Mouse (Mus musculus): Measurements from ENCODE around the gene Hmces. TPM values are rescaled to one million over a fixed set of nuclear protein-coding genes. Genes with fewer than 3 reads are reported as not detected.

Gene Hmces
- polyA plus RNA-seq, 1 experiment from 2014 or later, result 14.9 TPM

DNA sequence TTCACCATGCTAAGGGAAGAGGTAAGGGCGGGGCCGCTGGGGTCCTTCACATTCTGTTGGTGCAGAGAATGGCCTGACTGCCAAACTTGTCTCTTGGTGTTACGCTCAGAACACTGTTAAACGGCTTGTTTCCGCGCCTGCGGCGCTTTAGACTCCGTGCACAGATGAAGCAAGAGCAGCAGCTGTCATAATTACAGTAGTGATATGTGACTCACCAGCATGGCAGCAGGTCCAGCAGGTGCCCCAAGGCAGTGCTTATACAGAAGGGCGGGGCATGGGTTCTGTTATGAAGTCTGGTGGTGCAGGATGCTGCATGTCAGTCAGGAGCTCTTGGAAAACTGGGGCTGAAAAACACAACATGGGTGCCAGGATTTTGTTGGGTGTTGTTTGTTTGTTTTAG lies 15.7 kb upstream of the Hmces start:
- no peak for ATAC-seq (ENCODE audit: low read depth)
- 90% methylated on average over 10 of the region's 10 CpGs for WGBS (ENCODE audit: insufficient replicate concordance)
- no peak overlapping the region for H3K9ac ChIP-seq (ENCODE audit: low read depth, low read length)
- H3K9me3 ChIP-seq (replicated peaks; ENCODE audit: control insufficient read depth, low read length), result no peaks in the 10 kb centered on the region
- no peaks in the 10 kb centered on the region for H3K27me3 ChIP-seq (ENCODE audit: control insufficient read depth, insufficient read depth, low read depth, low read length)
- no peak overlapping the region for H3K4me3 ChIP-seq (ENCODE audit: low read depth, low read length)
- no peak overlapping the region for H3K4me2 ChIP-seq (ENCODE audit: low read depth, low read length)
- no peaks in the 10 kb centered on the region for H3K4me1 ChIP-seq (ENCODE audit: control insufficient read depth, low read depth, low read length)
- no peak overlapping the region for H3K27ac ChIP-seq (ENCODE audit: low read length)
- peaks cover 62% of the 10 kb centered on the region for H3K36me3 ChIP-seq (ENCODE audit: control insufficient read depth, insufficient read depth)

DNA sequence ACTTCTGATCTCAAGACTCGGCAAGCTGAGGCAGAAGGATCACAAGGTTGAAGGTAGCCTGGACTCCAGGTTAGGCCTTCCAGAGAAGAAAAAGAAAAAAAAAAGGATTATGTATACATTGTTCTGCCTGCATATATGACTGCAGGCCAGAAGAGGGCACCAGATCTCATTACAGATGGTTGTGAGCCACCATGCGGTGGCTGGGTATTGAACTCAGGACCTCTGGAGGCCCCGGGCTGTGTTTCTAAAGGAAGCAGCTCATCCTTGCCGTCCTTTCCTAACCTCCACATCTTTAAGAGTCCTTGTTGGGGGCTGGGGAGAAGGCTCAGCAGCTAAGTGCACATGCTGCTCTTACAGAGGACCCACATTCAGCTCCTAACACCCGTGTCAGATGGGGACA lies 7.1 kb upstream of the Hmces start:
- H3K36me3 ChIP-seq (ENCODE audit: control insufficient read depth, insufficient read depth), result peaks cover 73% of the 10 kb centered on the region
- no peak overlapping the region for H3K4me2 ChIP-seq (ENCODE audit: low read depth, low read length)
- no peaks in the 10 kb centered on the region for H3K9me3 ChIP-seq (replicated peaks; ENCODE audit: control insufficient read depth, low read length)
- 49% methylated on average over 5 of the region's 5 CpGs for WGBS (ENCODE audit: insufficient replicate concordance)
- H3K27ac ChIP-seq (ENCODE audit: low read length), result no peak overlapping the region
- no peak overlapping the region for H3K9ac ChIP-seq (ENCODE audit: low read depth, low read length)
- H3K27me3 ChIP-seq (ENCODE audit: control insufficient read depth, insufficient read depth, low read depth, low read length), result no peaks in the 10 kb centered on the region
- H3K4me1 ChIP-seq (ENCODE audit: control insufficient read depth, low read depth, low read length), result no peaks in the 10 kb centered on the region
- H3K4me3 ChIP-seq (ENCODE audit: low read depth, low read length), result no peak overlapping the region
- ATAC-seq (ENCODE audit: low read depth), result no peak

DNA sequence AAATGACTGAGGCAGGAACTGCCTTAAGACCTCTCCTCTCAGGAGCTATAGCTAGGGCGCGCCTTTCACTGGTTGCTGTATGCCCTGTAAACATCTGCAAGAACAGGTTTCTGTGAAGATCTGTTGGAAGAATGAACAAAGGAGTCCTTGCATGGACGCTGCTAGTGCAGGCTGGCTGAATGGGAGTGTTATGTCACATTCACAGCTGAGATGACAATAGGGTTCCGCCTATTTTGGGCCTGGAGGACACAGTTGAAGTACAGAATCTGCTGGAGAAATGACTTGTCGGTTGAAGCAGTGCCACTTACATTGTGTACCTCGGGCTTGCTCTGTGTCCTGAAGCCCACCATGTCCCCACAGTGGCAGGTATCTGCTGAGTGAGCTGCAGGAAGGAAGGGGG lies 4.6 kb upstream of the Hmces start:
- no peaks in the 10 kb centered on the region for H3K9me3 ChIP-seq (replicated peaks; ENCODE audit: control insufficient read depth, low read length)
- H3K27ac ChIP-seq (ENCODE audit: low read length), result no peak overlapping the region
- peaks cover 5% of the 10 kb centered on the region for H3K4me1 ChIP-seq (ENCODE audit: control insufficient read depth, low read depth, low read length)
- 82% methylated on average over 6 of the region's 6 CpGs for WGBS (ENCODE audit: insufficient replicate concordance)
- no peak for ATAC-seq (ENCODE audit: low read depth)
- H3K9ac ChIP-seq (ENCODE audit: low read depth, low read length), result no peak overlapping the region
- peaks cover 58% of the 10 kb centered on the region for H3K36me3 ChIP-seq (ENCODE audit: control insufficient read depth, insufficient read depth)
- no peaks in the 10 kb centered on the region for H3K27me3 ChIP-seq (ENCODE audit: control insufficient read depth, insufficient read depth, low read depth, low read length)
- no peak overlapping the region for H3K4me3 ChIP-seq (ENCODE audit: low read depth, low read length)
- H3K4me2 ChIP-seq (ENCODE audit: low read depth, low read length), result no peak overlapping the region

DNA sequence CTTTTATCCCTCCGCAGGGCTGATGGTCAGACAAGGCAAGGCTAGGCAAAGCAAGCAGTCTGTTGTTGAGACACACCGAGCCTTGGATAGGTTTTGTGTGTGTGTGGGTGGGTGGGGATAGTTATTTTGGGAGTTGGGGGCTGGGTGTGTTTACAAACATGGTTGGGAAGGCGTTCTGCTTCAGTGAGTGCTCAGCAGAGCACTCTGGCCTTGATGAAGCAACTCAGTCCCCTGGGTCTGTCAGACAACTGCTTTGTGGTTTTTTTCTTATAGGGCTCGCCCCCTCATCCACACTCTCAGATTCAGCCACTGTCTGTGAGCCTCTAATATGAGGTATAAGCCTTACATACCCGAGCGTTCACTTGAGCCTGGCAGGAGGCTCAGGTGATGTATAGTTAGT lies 2.2 kb upstream of the Hmces start:
- Histone ChIP-seq H3K4me2 (ENCODE audit: low read depth, low read length) (no peak overlapping the region), H3K9me3 (replicated peaks; ENCODE audit: control insufficient read depth, low read length) (no peaks in the 10 kb centered on the region), H3K36me3 (ENCODE audit: control insufficient read depth, insufficient read depth) (peaks cover 40% of the 10 kb centered on the region), H3K27ac (ENCODE audit: low read length) (no peak overlapping the region), H3K4me1 (ENCODE audit: control insufficient read depth, low read depth, low read length) (peaks cover 14% of the 10 kb centered on the region), H3K9ac (ENCODE audit: low read depth, low read length) (no peak overlapping the region), H3K4me3 (ENCODE audit: low read depth, low read length) (no peak overlapping the region), H3K27me3 (ENCODE audit: control insufficient read depth, insufficient read depth, low read depth, low read length) (no peaks in the 10 kb centered on the region)
- 75% methylated on average over 6 of the region's 6 CpGs for WGBS (ENCODE audit: insufficient replicate concordance)
- no peak for ATAC-seq (ENCODE audit: low read depth)

GRCm38 (mm10) chr6:87914326-87915102 lies 779 bp downstream of the Hmces start:
- Histone ChIP-seq H3K9me3 (replicated peaks; ENCODE audit: control insufficient read depth, low read length) (no peaks in the 10 kb centered on the region), H3K4me3 (ENCODE audit: low read depth, low read length) (peak overlapping the region; percentile 92), H3K4me2 (ENCODE audit: low read depth, low read length) (peak overlapping the region; percentile 99), H3K4me1 (ENCODE audit: control insufficient read depth, low read depth, low read length) (peaks cover 14% of the 10 kb centered on the region), H3K27ac (ENCODE audit: low read length) (peak overlapping the region; percentile 84), H3K36me3 (ENCODE audit: control insufficient read depth, insufficient read depth) (peaks cover 29% of the 10 kb centered on the region), H3K9ac (ENCODE audit: low read depth, low read length) (peak overlapping the region; percentile 93), H3K27me3 (ENCODE audit: control insufficient read depth, insufficient read depth, low read depth, low read length) (no peaks in the 10 kb centered on the region)
- peak; percentile 41 for ATAC-seq (ENCODE audit: low read depth)
- 6% methylated on average over 35 of the region's 35 CpGs for WGBS (ENCODE audit: insufficient replicate concordance)

DNA sequence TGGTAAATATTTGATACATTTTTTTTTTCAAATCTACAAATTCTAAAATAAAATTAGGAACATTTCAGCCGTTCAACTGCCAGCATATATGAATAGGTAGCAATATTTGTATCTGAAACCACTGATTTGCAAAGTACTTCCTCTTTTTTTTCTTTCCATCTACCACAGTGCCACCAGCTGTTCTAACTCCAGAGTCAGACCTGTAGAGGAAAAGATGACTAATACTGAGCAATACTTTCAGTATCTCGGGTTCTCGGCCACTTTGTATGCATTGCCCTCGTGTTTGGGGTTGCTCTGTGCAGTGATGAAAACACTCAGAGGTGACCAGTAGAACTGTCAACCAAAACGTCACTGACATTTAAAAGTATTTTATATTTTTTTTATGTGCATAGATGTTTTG lies 2.2 kb downstream of the Hmces start:
- H3K36me3 ChIP-seq (ENCODE audit: control insufficient read depth, insufficient read depth), result peaks cover 17% of the 10 kb centered on the region
- H3K9ac ChIP-seq (ENCODE audit: low read depth, low read length), result no peak overlapping the region
- H3K27me3 ChIP-seq (ENCODE audit: control insufficient read depth, insufficient read depth, low read depth, low read length), result no peaks in the 10 kb centered on the region
- H3K4me3 ChIP-seq (ENCODE audit: low read depth, low read length), result no peak overlapping the region
- H3K9me3 ChIP-seq (replicated peaks; ENCODE audit: control insufficient read depth, low read length), result no peaks in the 10 kb centered on the region
- no peak overlapping the region for H3K27ac ChIP-seq (ENCODE audit: low read length)
- 31% methylated on average over 5 of the region's 5 CpGs for WGBS (ENCODE audit: insufficient replicate concordance)
- ATAC-seq (ENCODE audit: low read depth), result no peak
- peaks cover 14% of the 10 kb centered on the region for H3K4me1 ChIP-seq (ENCODE audit: control insufficient read depth, low read depth, low read length)
- H3K4me2 ChIP-seq (ENCODE audit: low read depth, low read length), result no peak overlapping the region

DNA sequence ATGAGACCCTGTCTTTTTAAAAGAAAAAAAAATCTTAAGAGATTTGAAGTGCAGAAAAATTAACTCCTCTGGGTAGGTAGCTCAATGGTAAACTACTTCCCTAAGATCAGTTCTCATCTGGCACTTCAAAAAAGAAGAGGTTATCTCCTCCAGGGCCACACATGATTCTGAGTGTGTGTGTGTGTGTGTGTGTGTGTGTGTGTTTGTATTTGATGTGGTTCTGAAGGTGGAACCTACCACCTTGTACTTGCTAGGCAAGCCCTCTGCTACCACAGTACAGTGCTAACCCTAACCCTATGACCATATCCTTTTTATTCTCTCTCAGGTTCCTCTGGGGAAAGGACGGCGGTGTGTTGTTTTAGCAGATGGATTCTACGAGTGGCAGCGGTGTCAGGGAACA lies 7.5 kb downstream of the Hmces start:
- peaks cover 8% of the 10 kb centered on the region for H3K36me3 ChIP-seq (ENCODE audit: control insufficient read depth, insufficient read depth)
- no peak overlapping the region for H3K4me2 ChIP-seq (ENCODE audit: low read depth, low read length)
- no peaks in the 10 kb centered on the region for H3K27me3 ChIP-seq (ENCODE audit: control insufficient read depth, insufficient read depth, low read depth, low read length)
- H3K4me3 ChIP-seq (ENCODE audit: low read depth, low read length), result no peak overlapping the region
- no peak for ATAC-seq (ENCODE audit: low read depth)
- H3K9me3 ChIP-seq (replicated peaks; ENCODE audit: control insufficient read depth, low read length), result no peaks in the 10 kb centered on the region
- no peaks in the 10 kb centered on the region for H3K4me1 ChIP-seq (ENCODE audit: control insufficient read depth, low read depth, low read length)
- 92% methylated on average over 4 of the region's 4 CpGs for whole genome bisulfite sequencing (ENCODE audit: insufficient replicate concordance)
- no peak overlapping the region for H3K9ac ChIP-seq (ENCODE audit: low read depth, low read length)
- H3K27ac ChIP-seq (ENCODE audit: low read length), result no peak overlapping the region

GRCm38 (mm10) chr6:87923624-87924023 lies 9.9 kb downstream of the Hmces start:
- Histone ChIP-seq H3K9ac (ENCODE audit: low read depth, low read length) (no peak overlapping the region), H3K4me1 (ENCODE audit: control insufficient read depth, low read depth, low read length) (no peaks in the 10 kb centered on the region), H3K27ac (ENCODE audit: low read length) (no peak overlapping the region), H3K27me3 (ENCODE audit: control insufficient read depth, insufficient read depth, low read depth, low read length) (no peaks in the 10 kb centered on the region), H3K4me2 (ENCODE audit: low read depth, low read length) (no peak overlapping the region), H3K4me3 (ENCODE audit: low read depth, low read length) (no peak overlapping the region), H3K9me3 (replicated peaks; ENCODE audit: control insufficient read depth, low read length) (no peaks in the 10 kb centered on the region), H3K36me3 (ENCODE audit: control insufficient read depth, insufficient read depth) (no peaks in the 10 kb centered on the region; the same call in none of the 2 replicates)
- no peak for ATAC-seq (ENCODE audit: low read depth)
- WGBS (ENCODE audit: insufficient replicate concordance), result 31% methylated on average over 1 of the region's 1 CpGs

DNA sequence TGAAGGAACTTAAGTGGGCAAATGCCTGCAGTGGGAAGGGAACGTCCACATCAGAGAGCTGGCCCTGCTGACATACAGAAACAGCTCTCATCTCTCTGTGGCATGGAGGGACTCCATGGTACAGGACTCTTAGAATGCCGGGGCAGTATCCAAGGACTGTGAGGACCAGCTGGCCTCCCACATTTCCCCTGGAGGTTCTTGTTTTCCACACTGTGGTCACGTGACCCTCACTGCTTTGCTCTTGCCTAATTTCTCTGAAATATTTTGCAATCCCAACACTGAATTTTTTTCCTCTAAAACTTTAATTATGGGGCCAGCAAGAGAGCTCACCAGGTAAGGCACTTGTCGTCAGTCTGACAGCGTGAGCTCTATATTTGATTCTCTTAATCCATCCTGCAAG lies 21.3 kb downstream of the Hmces start:
- no peaks in the 10 kb centered on the region for H3K27me3 ChIP-seq (ENCODE audit: control insufficient read depth, insufficient read depth, low read depth, low read length)
- no peak overlapping the region for H3K4me3 ChIP-seq (ENCODE audit: low read depth, low read length)
- no peaks in the 10 kb centered on the region for H3K4me1 ChIP-seq (ENCODE audit: control insufficient read depth, low read depth, low read length)
- no peak overlapping the region for H3K27ac ChIP-seq (ENCODE audit: low read length)
- no peak for ATAC-seq (ENCODE audit: low read depth)
- H3K9ac ChIP-seq (ENCODE audit: low read depth, low read length), result no peak overlapping the region
- H3K36me3 ChIP-seq (ENCODE audit: control insufficient read depth, insufficient read depth), result peaks cover 3% of the 10 kb centered on the region
- WGBS (ENCODE audit: insufficient replicate concordance), result 60% methylated on average over 5 of the region's 5 CpGs
- H3K9me3 ChIP-seq (replicated peaks; ENCODE audit: control insufficient read depth, low read length), result no peaks in the 10 kb centered on the region
- no peak overlapping the region for H3K4me2 ChIP-seq (ENCODE audit: low read depth, low read length)

Data from liver, embryonic 16.5 days (tissue).